Mouse (Mus musculus) adrenal gland, adult 2 months (tissue): Measurements from ENCODE around the gene Etfb. TPM values are rescaled to one million over a fixed set of nuclear protein-coding genes. Genes with fewer than 3 reads are reported as not detected.
"Not testable (repeated sequence)": the region's sequence is repeated elsewhere in the genome, so short reads cannot be mapped to it uniquely, and the experiment has no call there.

Experiments
- DNase-seq: peaks from one replicate; pipeline ENCODE4 v3.0.0; 2021
- long read RNA-seq: library from polyadenylated mRNA; stranded (forward); transcript quantifications from one replicate; pipeline ENCODE4 v2.0.0, GENCODE M21; 2021
- polyA plus RNA-seq: library from polyadenylated mRNA; depleted of rRNA; stranded (reverse); fragments of >200 nt; gene quantifications from 2 replicates; pipeline ENCODE4 v1.2.3, GENCODE M21; 2012; rRNA removed
- total RNA-seq, 2 experiments: library from RNA; stranded (reverse); gene quantifications; 2 replicates each; pipeline ENCODE4 v1.2.3; 2021

The Etfb gene
- total RNA-seq (100 to 1,000 TPM; 367 to 728 TPM), polyA plus RNA-seq (33.7 and 44.2 TPM in 2 replicates)
- long read RNA-seq, transcript Etfb-201 (6 exons, 893 nt): major isoform, 552 of 615 reads
- long read RNA-seq, partial matches to known transcripts: 51 of 615 reads
- long read RNA-seq, other reads (novel, unspliced or antisense): 10 of 615 reads

- DNase-seq: peak; percentile 98
These were observed at the start of gene Etfb, which contains the start of gene Gm45233 for GRCm38 (mm10) chr7:43443917-43444293. TSS of gene Etfb (plus strand) at chr7:43444083. TSS of gene Gm45233 (plus strand) at chr7:43444128.

DNA sequence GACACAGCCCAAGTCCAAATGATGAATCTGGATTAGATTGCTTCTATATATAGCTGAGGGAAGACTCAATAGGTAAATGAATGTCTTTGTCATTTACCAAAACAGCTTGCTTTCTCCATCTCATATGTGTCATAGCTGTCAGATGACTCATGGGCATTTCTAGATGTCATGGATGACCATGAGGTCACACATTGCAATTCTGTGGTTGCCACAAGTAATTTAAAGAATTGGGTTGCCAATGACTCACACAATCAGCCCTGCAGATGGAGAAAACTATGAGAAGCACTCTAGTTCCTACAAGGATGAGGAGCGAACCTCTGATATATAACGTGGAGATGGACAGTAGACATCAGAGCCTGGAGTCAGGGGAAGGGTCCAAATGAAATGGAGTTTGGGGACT, 44.4 kb upstream of the Etfb start:
- no peak for DNase-seq

DNA sequence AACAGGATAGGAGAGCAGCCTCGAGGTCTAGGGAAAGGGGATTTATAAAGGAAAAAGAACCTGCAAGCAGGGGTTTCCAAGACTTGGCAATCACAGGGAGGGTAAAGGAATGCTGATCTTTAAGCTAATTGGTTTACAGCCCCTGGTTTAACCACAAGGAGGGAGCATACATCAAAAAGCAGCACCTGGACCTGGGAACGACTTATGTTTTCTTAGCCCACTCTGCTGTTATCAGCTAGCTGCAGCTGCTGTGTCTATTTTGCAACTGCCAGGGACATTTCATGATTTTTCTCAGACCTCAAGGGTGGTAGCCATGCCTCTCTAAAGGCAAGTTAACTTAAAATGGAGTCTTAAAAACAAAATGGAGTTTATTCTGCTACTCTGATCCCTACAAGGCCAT, 41.2 kb upstream of the Etfb start:
- no peak for DNase-seq

GRCm38 (mm10) chr7:43407573-43407972, 36.3 kb upstream of the Etfb start:
- no peak for DNase-seq

GRCm38 (mm10) chr7:43408131-43408553, 35.7 kb upstream of the Etfb start, which contains the start of gene Siglecg:
TSS of gene Siglecg (plus strand) at chr7:43408204.
- no peak for DNase-seq

GRCm38 (mm10) chr7:43409084-43409483, 34.8 kb upstream of the Etfb start:
- DNase-seq: no peak

- not testable (repeated sequence) for DNase-seq
These were observed 32.2 kb upstream of the Etfb start for GRCm38 (mm10) chr7:43411724-43412123.

DNA sequence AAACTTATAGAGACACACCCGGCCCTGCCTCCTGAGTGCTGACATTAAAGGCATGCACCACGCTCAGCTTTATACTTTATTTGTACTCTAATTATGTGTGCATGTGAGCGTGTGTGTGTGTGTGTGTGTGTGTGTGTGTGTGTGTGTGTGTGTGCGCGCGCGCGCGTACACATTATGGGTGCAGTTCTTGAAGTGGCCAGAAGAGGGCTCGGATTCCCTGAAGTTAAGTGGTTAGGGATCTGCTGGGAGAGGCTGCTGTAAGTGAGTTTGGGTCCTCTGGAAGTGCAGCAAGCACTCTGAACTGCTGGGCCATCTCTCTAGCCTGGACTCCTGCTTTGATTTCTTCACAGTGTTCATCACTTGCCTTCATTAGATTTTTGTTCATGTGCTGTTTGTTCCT, 26.6 kb upstream of the Etfb start:
- no peak for DNase-seq

DNA sequence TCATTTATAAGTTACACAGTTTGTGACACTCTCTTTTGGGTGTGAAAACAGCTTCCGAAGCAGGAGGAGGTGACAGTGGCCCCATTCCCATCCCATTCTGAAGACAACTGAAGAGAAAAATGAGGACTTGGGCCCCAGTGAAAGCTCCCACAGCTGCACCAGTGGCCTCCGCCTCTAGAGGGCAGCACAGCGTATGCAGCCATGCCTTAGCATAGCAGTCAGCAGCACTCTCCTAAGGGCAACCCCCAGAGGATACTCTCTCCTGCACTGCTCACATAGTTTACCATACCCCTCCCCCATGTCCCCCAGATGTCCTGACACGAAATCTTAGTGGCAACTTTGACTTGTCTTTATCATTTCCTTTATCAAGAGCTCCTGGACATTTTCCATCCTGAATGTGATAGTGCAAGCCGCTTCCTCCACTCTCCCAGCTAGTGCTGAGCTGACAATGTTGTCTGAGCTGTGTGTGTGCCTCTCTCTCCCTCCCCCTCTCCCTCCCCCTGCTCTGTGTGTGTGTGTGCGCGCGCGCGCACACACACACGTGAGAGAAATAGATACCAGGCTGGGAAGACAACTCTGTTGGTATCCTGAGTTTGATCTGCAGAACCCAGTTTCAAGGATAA, 20.8 kb upstream of the Etfb start:
- peak; percentile 85 for DNase-seq

DNA sequence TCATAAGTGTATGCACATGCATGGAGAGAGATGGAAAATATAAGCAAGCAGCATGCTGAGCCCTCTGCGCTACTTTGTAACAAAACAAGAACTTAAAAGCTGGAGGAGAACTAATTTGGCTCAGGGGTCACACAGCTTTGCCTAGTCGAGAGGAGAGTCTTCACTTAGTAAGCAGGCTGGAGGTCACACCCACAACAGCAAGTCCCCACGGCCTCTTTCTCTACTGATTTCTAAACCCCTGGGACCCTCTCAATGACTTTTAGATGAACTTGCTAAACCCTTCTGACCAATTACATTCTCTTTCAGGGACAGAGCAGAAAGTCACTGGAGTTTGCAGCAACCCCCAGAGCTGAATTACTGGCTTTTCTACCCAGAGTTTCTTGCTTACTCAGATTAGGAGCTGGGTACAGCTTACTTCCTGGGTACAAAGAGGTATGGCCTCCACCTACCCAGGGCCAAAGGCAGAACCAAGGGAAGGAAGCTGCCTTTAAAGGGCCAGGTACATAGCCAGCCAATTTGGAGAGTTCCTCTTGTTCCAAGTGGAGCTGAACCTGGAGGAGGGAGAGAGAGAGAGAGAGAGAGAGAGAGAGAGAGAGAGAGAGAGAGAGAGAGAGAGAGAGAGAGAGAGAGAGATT, 19.8 kb upstream of the Etfb start:
- DNase-seq: no peak

DNA sequence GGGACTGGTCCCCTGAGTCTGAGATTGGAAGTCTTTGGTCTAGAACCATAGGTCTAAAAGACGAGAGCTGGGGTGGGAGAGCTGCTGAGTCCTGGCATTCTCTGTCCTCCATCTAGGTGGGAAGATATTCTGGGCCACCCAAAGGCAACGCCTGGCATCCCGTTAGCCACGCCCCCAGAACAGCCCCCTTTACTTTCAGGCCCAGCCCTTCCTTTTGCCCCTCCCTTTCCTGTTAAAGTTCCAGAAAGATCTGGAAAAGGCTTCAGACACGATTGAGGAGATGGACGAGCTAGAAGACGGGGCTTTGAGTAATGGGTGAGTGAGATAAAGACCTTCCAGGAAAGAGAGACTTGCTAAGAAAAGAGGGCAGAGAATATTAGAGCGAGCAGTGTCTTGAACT, 16.5 kb upstream of the Etfb start, which contains the start of gene Lim2:
Lim2 (plus strand) TSS at position 265 of the 400 bp plus-strand sequence.
- DNase-seq: no peak

DNA sequence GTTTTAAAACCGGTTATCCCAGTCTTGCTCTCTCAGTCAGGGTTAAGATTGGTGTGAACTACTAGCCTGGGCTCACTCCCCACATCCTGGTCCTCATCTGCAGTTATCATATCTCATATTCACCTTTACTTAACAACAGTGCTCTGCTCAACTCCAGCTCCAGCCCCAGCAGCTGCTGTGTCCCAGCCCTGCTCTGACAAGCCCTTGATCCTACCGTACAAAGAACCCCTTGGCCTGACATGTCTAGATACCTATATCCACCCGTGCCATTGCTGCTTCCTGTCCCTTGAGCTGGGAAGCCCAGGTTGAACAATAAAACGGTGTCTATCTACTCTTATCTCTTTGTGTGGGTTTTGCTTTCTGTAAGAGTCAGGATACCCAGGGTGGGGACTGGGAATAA, 14.4 kb upstream of the Etfb start:
- no peak for DNase-seq

DNA sequence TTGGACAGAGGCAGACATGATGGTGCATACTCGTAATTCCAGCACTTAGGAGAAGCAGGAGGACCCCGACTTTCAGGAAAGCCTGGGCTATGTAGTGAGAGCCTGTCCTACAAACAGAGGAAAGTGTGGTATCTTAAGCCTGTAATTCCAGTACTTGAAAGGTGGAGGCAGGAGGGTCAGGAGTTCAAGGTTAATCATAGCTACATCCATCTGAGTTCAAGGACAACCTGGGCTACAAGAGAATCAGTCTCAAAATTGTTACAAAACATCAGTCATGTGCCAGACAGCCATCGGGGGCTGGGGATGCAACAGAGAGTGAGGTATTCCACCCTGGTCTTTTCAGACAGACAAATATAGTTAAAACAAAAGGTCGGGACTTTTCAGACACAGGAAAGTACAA, 11.0 kb upstream of the Etfb start:
- DNase-seq: no peak

DNA sequence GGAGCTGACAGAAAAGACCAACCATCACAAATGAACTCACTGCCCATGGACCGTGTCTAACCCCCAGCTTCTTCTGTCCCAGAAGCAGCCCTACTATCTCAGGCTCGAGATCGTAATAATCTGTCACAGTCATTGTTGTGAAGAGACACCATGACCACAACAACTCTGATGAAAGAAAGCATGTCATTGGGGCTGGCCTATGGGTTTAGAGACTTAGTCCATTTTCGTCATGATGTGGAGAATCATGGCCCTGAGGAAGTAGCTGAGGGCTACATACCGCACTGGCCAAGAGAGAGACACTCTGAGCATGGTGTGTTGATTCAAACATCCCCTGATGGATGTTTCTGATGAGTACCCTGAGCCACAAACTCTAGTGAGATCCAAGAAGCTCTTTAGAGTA, 9.2 kb upstream of the Etfb start:
- DNase-seq: no peak

- no peak for DNase-seq
These were observed 7.3 kb upstream of the Etfb start, which contains the start of gene Nkg7 for GRCm38 (mm10) chr7:43436341-43437255. TSS of gene Nkg7 (plus strand) at chr7:43437073.

DNA sequence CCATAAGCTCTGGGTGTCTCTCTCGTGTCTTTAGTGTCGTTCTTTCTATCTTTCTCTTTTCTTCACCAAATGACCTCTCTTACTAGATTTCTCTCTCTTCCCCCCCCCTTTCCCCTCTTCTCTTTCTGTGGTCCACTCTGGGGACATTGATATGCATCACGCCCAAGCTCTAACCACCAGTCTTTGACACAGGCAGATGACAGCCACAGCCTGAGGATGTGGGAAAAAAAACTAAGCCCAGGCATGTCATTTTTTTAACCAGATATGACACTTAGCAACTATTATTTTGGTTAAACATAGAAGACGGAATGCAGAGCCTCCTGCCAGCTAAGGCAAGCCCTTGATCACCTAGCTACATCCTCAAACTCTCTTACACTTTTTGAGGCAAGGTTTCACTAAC, 5.3 kb upstream of the Etfb start:
- no peak for DNase-seq

DNA sequence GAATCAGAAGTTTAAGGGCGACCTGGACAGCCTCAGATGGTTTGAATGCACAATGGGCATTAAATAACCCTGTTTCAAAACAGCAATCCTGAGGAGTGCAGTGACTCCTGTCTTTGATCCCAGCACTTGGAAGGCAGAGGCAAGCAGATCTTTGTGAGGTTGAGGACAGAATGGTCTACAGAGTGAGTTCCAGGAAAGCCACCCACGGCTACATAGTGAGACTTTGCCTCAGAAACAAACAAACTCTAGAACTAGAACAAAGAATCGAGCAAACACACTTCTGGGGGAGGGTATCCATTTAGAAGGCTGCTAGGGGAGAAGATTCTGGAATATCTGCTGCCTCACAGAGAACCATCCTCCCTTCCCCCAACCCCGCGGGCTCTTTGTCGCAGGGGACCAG, 3.4 kb upstream of the Etfb start, which contains the start of gene Cldnd2:
Cldnd2 (plus strand) TSS at position 301 of the 400 bp plus-strand sequence.
- no peak for DNase-seq

GRCm38 (mm10) chr7:43441071-43441470, 2.8 kb upstream of the Etfb start:
- no peak for DNase-seq

- DNase-seq: no peak
These were observed 1.2 kb upstream of the Etfb start for GRCm38 (mm10) chr7:43442684-43443083.

DNA sequence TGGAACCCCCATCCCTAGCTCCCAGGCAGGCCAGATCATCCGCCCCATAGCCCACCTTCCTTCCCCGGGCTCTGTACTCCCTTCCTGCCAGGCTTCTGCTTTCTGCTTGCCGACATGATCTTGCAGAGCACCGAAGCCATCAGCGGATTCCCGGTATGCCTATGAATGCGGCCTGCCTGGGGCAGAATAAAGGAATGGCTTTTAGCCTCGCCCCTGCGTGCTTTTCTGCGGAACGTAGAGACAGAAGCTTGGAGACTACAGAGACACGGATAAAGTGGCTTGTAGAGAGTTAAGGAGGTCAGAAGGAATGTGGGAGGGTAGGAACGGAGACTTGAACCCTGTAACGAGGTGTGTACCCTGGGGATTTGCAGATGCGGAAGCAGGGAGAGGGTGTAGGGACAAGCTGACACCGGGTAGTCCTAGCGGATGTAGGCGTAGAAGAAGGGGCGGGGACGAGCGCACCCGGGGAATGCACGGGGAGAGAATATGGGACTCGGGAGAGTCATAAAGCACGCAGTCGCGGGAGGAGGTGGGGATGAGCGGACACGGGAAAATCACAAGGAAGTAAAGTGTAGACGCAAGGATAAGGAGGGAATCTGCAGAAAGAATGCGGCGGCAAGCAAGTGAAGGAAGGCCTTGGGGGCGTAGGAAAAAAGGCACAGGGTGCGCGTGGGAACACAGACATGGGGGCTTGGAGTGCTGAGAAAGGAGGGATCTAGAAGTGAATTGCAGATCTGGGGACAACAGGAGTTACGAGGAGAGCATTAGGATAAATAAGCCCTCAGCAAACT, 562 bp upstream of the Etfb start:
- peak; percentile 90 for DNase-seq

DNA sequence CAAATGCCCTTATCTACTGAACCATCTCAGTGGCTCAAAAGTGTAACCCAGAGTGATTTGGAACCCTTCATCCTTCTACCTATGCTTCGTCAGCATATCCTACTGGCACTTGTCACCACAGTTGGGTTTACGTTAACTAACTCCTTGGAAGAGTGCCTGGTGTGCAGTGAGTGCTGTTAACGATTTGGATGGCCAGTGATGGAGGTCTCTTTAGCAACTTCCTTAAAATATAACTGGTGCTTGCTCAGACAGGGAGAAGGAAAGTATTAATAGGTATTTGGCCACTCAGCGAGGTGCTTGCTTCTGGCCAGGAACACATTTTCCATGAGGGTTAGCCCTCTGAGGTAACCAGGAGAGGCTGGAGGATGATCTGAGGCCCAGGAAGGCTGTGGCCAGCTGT, 3.9 kb downstream of the Etfb start:
- no peak for DNase-seq
